Mouse (Mus musculus) kidney, embryonic 15.5 days (tissue): ENCODE results near the gene Ehbp1l1. TPM values are rescaled to one million over a fixed set of nuclear protein-coding genes. Genes with fewer than 3 reads are reported as not detected.

Experiments
- ATAC-seq: fragments of 200-750 bp; cut with Nextera tagmentation; replicated peaks from 2 replicates; pipeline ENCODE4 v1.8.0; 2017; ENCODE audit warnings: moderate TSS enrichment; ENCODE audit not compliant: low FRiP score
- H3K27ac ChIP-seq: fragments of 300-500 bp; sonication (generic); 2 replicates; pipeline ENCODE4 v1.5.1; 2015; ENCODE audit warnings: mild to moderate bottlenecking, inconsistent platforms
- H3K27me3 ChIP-seq: fragments of 300-500 bp; sonication (generic); 2 replicates; pipeline ENCODE4 v1.6.1; 2015; ENCODE audit warnings: inconsistent platforms
- H3K36me3 ChIP-seq: fragments of 300-500 bp; sonication (generic); 2 replicates; pipeline ENCODE4 v1.6.1; 2015; ENCODE audit warnings: inconsistent platforms
- H3K4me1 ChIP-seq: fragments of 300-500 bp; sonication (generic); 2 replicates; pipeline ENCODE4 v1.6.1; 2015; ENCODE audit warnings: inconsistent platforms
- H3K4me2 ChIP-seq: fragments of 300-500 bp; sonication (generic); 2 replicates; pipeline ENCODE4 v1.6.1; 2015; ENCODE audit warnings: moderate library complexity, mild to moderate bottlenecking, inconsistent platforms
- H3K4me3 ChIP-seq: fragments of 300-500 bp; sonication (generic); replicated peaks from 2 replicates; pipeline ENCODE4 v1.5.1; 2015; ENCODE audit warnings: mild to moderate bottlenecking, inconsistent platforms
- H3K9ac ChIP-seq: fragments of 300-500 bp; sonication (generic); 2 replicates; pipeline ENCODE4 v1.6.1; 2015; ENCODE audit warnings: mild to moderate bottlenecking, inconsistent platforms
- H3K9me3 ChIP-seq: fragments of 300-500 bp; sonication (generic); replicated peaks from 2 replicates; pipeline ENCODE4 v1.6.1; 2016; ENCODE audit warnings: inconsistent platforms
- WGBS: fragments of 180-500 bp; shearing (Covaris S2); methylation state at CpG from one replicate; pipeline ENCODE4 v1.1.7; 2015; ENCODE audit warnings: mixed read lengths; 5-methylcytosine and 5-hydroxymethylcytosine counted together
- polyA plus RNA-seq: library from polyadenylated mRNA; unstranded; fragments of >200 nt; fragmentation: Nextera tagmentation; extraction: Ambion mirVana; gene quantifications from 2 replicates; pipeline ENCODE4 v1.2.1, GENCODE M21; 2015

Gene Ehbp1l1
- polyA plus RNA-seq, 1 experiment from 2014 or later, result 25.9 TPM

GRCm38 (mm10) chr19:5730314-5731186 is 4.4 kb upstream of the Ehbp1l1 start:
- no peaks in the 10 kb centered on the region for H3K9me3 ChIP-seq
- peaks cover 4% of the 10 kb centered on the region; the same call in 1 of the 2 replicates for H3K36me3 ChIP-seq
- peaks cover 55% of the 10 kb centered on the region for H3K4me1 ChIP-seq
- peak overlapping the region; percentile 97 for H3K4me3 ChIP-seq
- H3K27ac ChIP-seq, result peak overlapping the region; percentile 94; the same call in 1 of the 2 replicates
- 76% methylated on average over 29 of the region's 29 CpGs for WGBS
- peak overlapping the region; percentile 75 for H3K9ac ChIP-seq
- H3K27me3 ChIP-seq, result no peaks in the 10 kb centered on the region; the same call in 1 of the 2 replicates
- H3K4me2 ChIP-seq, result peak overlapping the region; percentile 87
- ATAC-seq, result no peak

DNA sequence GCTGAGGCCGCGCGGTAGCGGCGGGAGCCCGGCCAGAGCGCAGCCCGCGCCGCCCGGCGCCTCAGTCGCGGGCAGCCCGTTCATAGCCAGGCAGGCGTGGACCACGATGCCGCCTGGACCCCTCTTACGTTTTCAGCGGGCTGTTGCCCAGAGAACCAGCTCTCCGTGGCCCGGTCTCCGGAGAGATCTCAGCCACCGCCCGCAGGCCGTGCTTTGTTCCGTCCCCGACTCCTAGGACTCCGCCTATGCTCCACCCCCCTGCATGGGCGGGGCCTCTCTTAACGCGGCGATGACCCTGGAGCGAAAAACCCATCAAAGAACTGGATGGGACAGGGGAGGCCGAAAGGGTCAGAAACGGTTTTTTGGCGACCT is 3.3 kb upstream of the Ehbp1l1 start, which contains the start of gene Fam89b:
TSS of gene Fam89b (minus strand) at position 210 of the 372 bp plus-strand sequence.
- ATAC-seq, result peak; percentile 73
- under 1% methylated on average over 37 of the region's 37 CpGs for WGBS
- Histone ChIP-seq H3K9ac (peak within 1 kb of the TSS; percentile 97), H3K4me3 (peak within 1 kb of the TSS; percentile 97), H3K4me2 (peak within 1 kb of the TSS; percentile 87), H3K27me3 (no peaks in the 10 kb centered on the region), H3K9me3 (no peaks in the 10 kb centered on the region), H3K36me3 (peaks cover 4% of the 10 kb centered on the region; the same call in 1 of the 2 replicates), H3K27ac (peak within 1 kb of the TSS; percentile 94), H3K4me1 (peaks cover 66% of the 10 kb centered on the region)

- peaks cover 10% of the 10 kb centered on the region; the same call in 1 of the 2 replicates for H3K36me3 ChIP-seq
- ATAC-seq, result peak; percentile 24
- WGBS, result 7% methylated on average over 37 of the region's 37 CpGs
- peak overlapping the region; percentile 87 for H3K4me2 ChIP-seq
- H3K9ac ChIP-seq, result peak overlapping the region; percentile 97
- peaks cover 72% of the 10 kb centered on the region for H3K4me1 ChIP-seq
- H3K27ac ChIP-seq, result peak overlapping the region; percentile 94
- H3K9me3 ChIP-seq, result no peaks in the 10 kb centered on the region
- no peaks in the 10 kb centered on the region for H3K27me3 ChIP-seq
- peak overlapping the region; percentile 97 for H3K4me3 ChIP-seq
These were observed 2.7 kb upstream of the Ehbp1l1 start for GRCm38 (mm10) chr19:5728631-5729443.

GRCm38 (mm10) chr19:5727701-5728100 is 1.6 kb upstream of the Ehbp1l1 start:
- peak overlapping the region; percentile 97 for H3K9ac ChIP-seq
- 1% methylated on average over 14 of the region's 14 CpGs for WGBS
- H3K9me3 ChIP-seq, result no peaks in the 10 kb centered on the region
- peak overlapping the region; percentile 87 for H3K4me2 ChIP-seq
- peaks cover 15% of the 10 kb centered on the region for H3K36me3 ChIP-seq
- no peak for ATAC-seq
- no peaks in the 10 kb centered on the region for H3K27me3 ChIP-seq
- H3K27ac ChIP-seq, result peak overlapping the region; percentile 94
- peak overlapping the region; percentile 97 for H3K4me3 ChIP-seq
- H3K4me1 ChIP-seq, result peaks cover 73% of the 10 kb centered on the region

DNA sequence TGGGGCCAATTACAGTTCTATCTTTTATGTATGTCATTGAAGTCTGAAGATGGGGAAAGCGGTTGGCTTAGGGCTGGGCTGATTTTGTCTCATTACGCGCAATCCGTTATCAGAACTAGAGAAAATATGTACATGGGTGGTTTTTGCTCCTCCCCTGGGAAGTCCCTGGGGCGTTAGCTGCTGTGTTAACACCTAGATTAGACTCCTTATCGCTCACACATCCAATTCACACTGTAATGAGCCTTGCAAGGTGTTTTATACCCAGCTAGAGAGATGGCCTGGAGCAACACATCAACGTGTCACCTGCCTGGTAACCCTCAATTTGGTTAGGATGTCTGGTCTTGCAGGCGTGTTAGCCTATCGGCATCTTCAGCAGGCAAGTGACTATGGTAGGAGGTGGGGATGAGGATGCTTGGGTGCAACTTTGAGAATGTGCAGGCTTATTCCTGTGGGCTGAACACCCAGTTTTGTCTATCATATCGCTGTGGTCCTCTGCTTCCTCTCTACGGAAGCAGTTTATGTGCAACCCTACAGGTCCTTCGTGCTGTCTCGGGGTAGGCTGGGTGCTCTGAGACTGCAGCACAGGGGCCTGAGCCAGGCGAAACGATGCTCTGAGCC is 953 bp upstream of the Ehbp1l1 start:
- Histone ChIP-seq H3K36me3 (peaks cover 22% of the 10 kb centered on the region), H3K4me3 (peak overlapping the region; percentile 97), H3K27me3 (no peaks in the 10 kb centered on the region), H3K4me2 (peak overlapping the region; percentile 87), H3K9ac (peak overlapping the region; percentile 97), H3K9me3 (no peaks in the 10 kb centered on the region), H3K4me1 (peaks cover 72% of the 10 kb centered on the region), H3K27ac (peak overlapping the region; percentile 94)
- WGBS, result 69% methylated on average over 15 of the region's 15 CpGs
- ATAC-seq, result no peak

GRCm38 (mm10) chr19:5725029-5725707 is 949 bp downstream of the Ehbp1l1 start:
- peak overlapping the region; percentile 94 for H3K27ac ChIP-seq
- H3K4me1 ChIP-seq, result peaks cover 58% of the 10 kb centered on the region
- peaks cover 38% of the 10 kb centered on the region for H3K36me3 ChIP-seq
- ATAC-seq, result no peak
- peak overlapping the region; percentile 87 for H3K4me2 ChIP-seq
- H3K9me3 ChIP-seq, result no peaks in the 10 kb centered on the region
- 49% methylated on average over 12 of the region's 12 CpGs for WGBS
- H3K4me3 ChIP-seq, result peak overlapping the region; percentile 97
- peak overlapping the region; percentile 54 for H3K9ac ChIP-seq
- H3K27me3 ChIP-seq, result no peaks in the 10 kb centered on the region

DNA sequence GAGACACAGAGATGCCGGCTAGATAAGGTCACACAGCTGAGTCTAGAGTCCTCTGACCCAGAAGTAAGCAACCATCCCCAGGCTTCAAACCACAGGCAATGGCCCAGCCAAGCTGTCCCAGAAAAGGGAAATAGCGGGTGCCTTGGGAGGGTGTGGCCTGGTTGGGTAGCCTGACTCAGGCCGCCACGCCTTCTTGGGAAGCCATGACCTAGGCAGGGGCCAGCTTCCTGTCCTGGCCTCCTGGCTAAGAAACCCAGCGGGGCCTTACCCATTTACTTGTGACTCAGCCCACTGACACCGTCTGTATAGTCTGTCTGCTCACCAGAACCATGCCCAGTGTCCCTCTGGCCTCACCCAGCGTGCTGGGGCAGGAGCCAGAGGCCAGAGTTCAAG is 1.6 kb downstream of the Ehbp1l1 start:
- Histone ChIP-seq H3K9me3 (no peaks in the 10 kb centered on the region), H3K4me3 (peak overlapping the region; percentile 97), H3K4me2 (peak overlapping the region; percentile 87), H3K27me3 (no peaks in the 10 kb centered on the region), H3K4me1 (peaks cover 52% of the 10 kb centered on the region), H3K36me3 (peaks cover 42% of the 10 kb centered on the region), H3K27ac (peak overlapping the region; percentile 94), H3K9ac (peak overlapping the region; percentile 54; the same call in 1 of the 2 replicates)
- ATAC-seq, result no peak
- WGBS, result 50% methylated on average over 7 of the region's 7 CpGs

DNA sequence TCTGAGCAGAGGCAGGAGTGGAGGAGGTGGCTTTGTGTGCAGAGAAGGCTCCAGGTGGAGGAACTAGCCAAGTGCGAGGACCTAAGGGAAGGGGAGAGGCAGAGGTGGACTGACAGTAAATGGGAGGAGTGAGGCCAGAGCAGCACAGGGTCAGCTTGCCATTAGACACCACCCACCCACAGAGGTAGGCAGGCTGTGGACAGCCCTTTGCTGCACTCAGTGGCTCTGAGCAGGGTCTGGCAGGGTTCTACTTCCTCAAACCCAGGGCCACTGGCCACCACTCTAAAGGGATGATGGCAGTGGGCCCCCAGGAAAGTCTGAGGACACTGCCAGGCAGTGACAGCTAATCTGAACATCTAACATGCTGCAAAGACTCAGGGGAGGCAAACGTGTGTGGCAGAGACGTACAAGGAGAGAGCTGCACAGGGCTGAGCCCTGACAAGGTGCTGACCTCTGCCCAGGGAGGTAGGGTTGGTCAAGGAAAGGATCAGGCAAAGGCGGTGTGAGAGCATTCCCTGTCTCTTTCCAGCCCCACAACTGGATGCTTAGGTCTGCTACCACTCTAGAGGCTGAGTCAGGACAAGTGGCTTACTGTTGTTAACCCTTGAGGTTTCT is 2.1 kb downstream of the Ehbp1l1 start:
- 45% methylated on average over 4 of the region's 4 CpGs for WGBS
- peak overlapping the region; percentile 14; the same call in 1 of the 2 replicates for H3K9ac ChIP-seq
- H3K4me3 ChIP-seq, result peak overlapping the region; percentile 97
- H3K9me3 ChIP-seq, result no peaks in the 10 kb centered on the region
- peak overlapping the region; percentile 87 for H3K4me2 ChIP-seq
- no peak for ATAC-seq
- peaks cover 51% of the 10 kb centered on the region for H3K4me1 ChIP-seq
- H3K27me3 ChIP-seq, result no peaks in the 10 kb centered on the region
- 0 out of 2 replicates have a peak overlapping the region, but pooled peaks have one; percentile 34 for H3K27ac ChIP-seq
- peaks cover 47% of the 10 kb centered on the region for H3K36me3 ChIP-seq

DNA sequence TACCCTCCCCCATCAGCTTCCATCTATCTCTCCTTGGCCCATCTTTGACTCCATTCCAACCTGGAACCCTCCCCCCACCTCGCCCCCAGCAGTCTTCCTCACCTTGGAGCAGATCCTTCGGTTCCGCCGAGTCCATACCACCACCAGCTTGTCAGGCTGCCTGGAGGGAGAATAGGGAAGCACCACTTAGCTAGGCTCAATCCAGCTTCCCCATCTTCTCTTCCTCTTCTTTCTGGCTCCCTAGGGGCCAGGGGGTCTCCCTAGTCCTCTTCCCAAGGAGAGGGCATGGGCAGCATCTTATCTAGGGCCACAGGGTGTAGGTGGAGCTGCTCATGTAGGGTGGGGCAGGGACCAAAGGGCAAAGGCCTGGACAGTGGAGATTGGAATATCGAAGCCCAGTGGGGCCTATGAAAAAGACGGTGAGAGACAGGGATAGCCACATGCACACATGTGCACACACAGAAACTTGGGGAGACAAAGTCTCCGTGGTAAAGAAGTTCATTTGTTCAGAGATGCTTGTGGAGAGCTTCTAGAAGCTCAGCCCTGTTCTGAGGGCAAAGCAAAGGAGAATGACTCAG is 3.2 kb downstream of the Ehbp1l1 start:
- no peak for ATAC-seq
- H3K4me2 ChIP-seq, result no peak overlapping the region
- no peak overlapping the region for H3K9ac ChIP-seq
- 88% methylated on average over 7 of the region's 7 CpGs for WGBS
- H3K36me3 ChIP-seq, result peaks cover 55% of the 10 kb centered on the region
- H3K4me3 ChIP-seq, result no peak overlapping the region
- no peaks in the 10 kb centered on the region for H3K27me3 ChIP-seq
- H3K27ac ChIP-seq, result no peak overlapping the region
- H3K4me1 ChIP-seq, result peaks cover 41% of the 10 kb centered on the region
- no peaks in the 10 kb centered on the region for H3K9me3 ChIP-seq

GRCm38 (mm10) chr19:5721233-5721632 is 4.9 kb downstream of the Ehbp1l1 start:
- Histone ChIP-seq H3K27ac (no peak overlapping the region), H3K27me3 (no peaks in the 10 kb centered on the region), H3K9ac (no peak overlapping the region), H3K4me2 (no peak overlapping the region), H3K4me3 (no peak overlapping the region), H3K9me3 (no peaks in the 10 kb centered on the region), H3K36me3 (peaks cover 66% of the 10 kb centered on the region), H3K4me1 (peaks cover 34% of the 10 kb centered on the region)
- WGBS, result 93% methylated on average over 6 of the region's 6 CpGs
- no peak for ATAC-seq
